Mouse (Mus musculus) neural tube, embryonic 14.5 days (tissue): ENCODE results near the gene Srsf6. TPM values are rescaled to one million over a fixed set of nuclear protein-coding genes. Genes with fewer than 3 reads are reported as not detected.
A peak's percentile ranks its signal among the peaks of the same experiment; 100 is the strongest.

Experiments
- ATAC-seq: fragments of 200-750 bp; cut with Nextera tagmentation; 2 replicates; pipeline ENCODE4 v1.8.0; 2017; ENCODE audit warnings: low read depth, mild to moderate bottlenecking, moderate TSS enrichment, moderate library complexity
- H3K27ac ChIP-seq: fragments of 300-500 bp; sonication (generic); 2 replicates; pipeline ENCODE4 v1.5.1; 2014; ENCODE audit warnings: low read depth, mild to moderate bottlenecking, control low read depth, low read length, moderate library complexity, mixed read lengths
- H3K27me3 ChIP-seq: fragments of 300-500 bp; sonication (generic); 2 replicates; pipeline ENCODE4 v1.6.1; 2014; ENCODE audit warnings: low read length; ENCODE audit not compliant: control insufficient read depth, insufficient read depth
- H3K36me3 ChIP-seq: fragments of 300-500 bp; sonication (generic); 2 replicates; pipeline ENCODE4 v1.6.1; 2014; ENCODE audit warnings: low read length, mixed read lengths; ENCODE audit not compliant: control insufficient read depth, insufficient read depth
- H3K4me1 ChIP-seq: fragments of 300-500 bp; sonication (generic); 2 replicates; pipeline ENCODE4 v1.6.1; 2014; ENCODE audit warnings: low read length; ENCODE audit not compliant: control insufficient read depth, insufficient read depth
- H3K4me2 ChIP-seq: fragments of 300-500 bp; sonication (generic); 2 replicates; pipeline ENCODE4 v1.6.1; 2014; ENCODE audit warnings: mild to moderate bottlenecking, low read depth, low read length, control low read depth
- H3K4me3 ChIP-seq: fragments of 300-500 bp; sonication (generic); 2 replicates; pipeline ENCODE4 v1.5.1; 2014; ENCODE audit warnings: low read depth, low read length, control low read depth, mixed read lengths
- H3K9ac ChIP-seq: fragments of 300-500 bp; sonication (generic); replicated peaks from 2 replicates; pipeline ENCODE4 v1.6.1; 2014; ENCODE audit warnings: low read depth, mild to moderate bottlenecking, control low read depth, low read length, mixed read lengths
- H3K9me3 ChIP-seq: fragments of 300-500 bp; sonication (generic); 2 replicates; pipeline ENCODE4 v1.6.1; 2016; ENCODE audit warnings: low read length; ENCODE audit not compliant: control insufficient read depth
- WGBS: fragments of 180-500 bp; shearing (Covaris S2); extraction: QIAGEN DNeasy Blood & Tissue Kit; methylation state at CpG from one replicate; pipeline ENCODE4 v1.1.7; 2014; 5-methylcytosine and 5-hydroxymethylcytosine counted together
- polyA plus RNA-seq: library from polyadenylated mRNA; unstranded; fragments of >200 nt; fragmentation: Nextera tagmentation; extraction: Ambion mirVana; gene quantifications from 2 replicates; pipeline ENCODE4 v1.2.1, GENCODE M21; 2014

Gene Srsf6
- polyA plus RNA-seq, 1 experiment from 2014 or later = 127 TPM

DNA sequence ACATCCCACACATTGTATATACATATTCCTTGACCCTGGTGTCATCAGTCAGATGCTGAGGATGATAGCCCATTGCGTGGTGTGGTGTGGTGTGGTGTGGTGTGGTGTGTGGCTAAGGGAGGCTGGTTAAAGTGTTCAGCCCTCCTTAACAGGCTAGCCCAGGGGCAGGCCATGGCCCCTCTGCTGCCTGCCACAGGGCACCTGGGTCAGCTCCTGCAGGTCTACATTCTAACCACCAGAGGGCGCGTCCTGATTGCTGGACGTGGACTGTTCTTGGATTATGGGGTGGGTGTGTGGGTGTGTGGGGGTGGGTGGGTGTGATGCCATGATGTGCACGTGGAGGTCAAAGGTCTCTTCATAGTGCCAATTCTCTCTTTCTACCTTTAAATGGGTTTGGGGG is 37.0 kb downstream of the Srsf6 start:
- H3K27me3 ChIP-seq = no peaks in the 10 kb centered on the region
- H3K9ac ChIP-seq = no peak overlapping the region
- no peak overlapping the region for H3K27ac ChIP-seq
- H3K36me3 ChIP-seq = no peaks in the 10 kb centered on the region
- H3K4me2 ChIP-seq = no peak overlapping the region
- ATAC-seq = peak; percentile 58; the same call in 1 of the 2 replicates
- no peaks in the 10 kb centered on the region for H3K9me3 ChIP-seq
- H3K4me1 ChIP-seq = no peaks in the 10 kb centered on the region
- WGBS = 7% methylated on average over 5 of the region's 5 CpGs
- H3K4me3 ChIP-seq = no peak overlapping the region

DNA sequence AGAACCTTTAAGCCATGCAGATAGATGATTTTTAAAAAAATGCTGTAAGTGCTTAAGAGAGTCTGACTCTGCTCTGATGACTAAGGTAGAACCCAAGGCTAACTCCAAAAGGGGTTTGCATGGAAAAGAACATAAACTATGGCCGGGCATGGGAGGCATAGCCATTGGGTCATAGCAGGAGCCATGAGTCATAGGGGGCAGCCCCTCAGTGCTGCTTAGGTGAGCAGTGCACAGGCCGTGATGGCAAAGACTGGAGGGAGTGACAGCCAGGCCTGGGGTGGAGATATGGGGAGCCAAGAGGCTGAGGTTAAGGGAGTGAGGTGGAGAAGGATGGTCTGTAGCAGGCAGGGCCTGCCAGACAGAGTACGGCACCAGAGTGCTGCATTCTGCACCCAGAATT is 37.8 kb downstream of the Srsf6 start:
- Histone ChIP-seq H3K27me3 (no peaks in the 10 kb centered on the region), H3K9ac (no peak overlapping the region), H3K4me3 (no peak overlapping the region), H3K36me3 (no peaks in the 10 kb centered on the region), H3K27ac (no peak overlapping the region), H3K4me1 (no peaks in the 10 kb centered on the region), H3K9me3 (no peaks in the 10 kb centered on the region), H3K4me2 (no peak overlapping the region)
- ATAC-seq = no peak
- WGBS = 82% methylated on average over 3 of the region's 3 CpGs

DNA sequence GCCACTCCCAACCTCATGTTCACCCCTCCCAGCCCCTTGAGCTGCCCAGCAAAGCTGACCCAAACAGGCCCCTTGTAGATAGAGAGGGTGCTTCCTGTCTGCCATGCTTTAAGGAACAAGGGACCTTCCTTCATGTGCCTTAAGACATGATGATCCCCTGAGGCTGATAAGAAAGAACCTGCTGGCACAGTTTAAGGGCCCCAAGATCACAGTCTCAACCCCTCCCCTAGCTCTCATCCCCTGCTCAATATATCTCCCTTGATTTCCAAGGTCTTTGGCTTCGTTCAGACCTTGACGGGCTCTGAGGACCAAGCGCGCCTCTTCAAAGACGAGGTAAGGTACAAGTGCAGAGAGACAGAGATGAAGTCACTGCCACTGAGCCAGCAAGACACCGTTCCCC is 39.6 kb downstream of the Srsf6 start:
- Histone ChIP-seq H3K9me3 (no peaks in the 10 kb centered on the region), H3K4me2 (no peak overlapping the region), H3K36me3 (no peaks in the 10 kb centered on the region), H3K27me3 (no peaks in the 10 kb centered on the region), H3K4me3 (no peak overlapping the region), H3K27ac (no peak overlapping the region), H3K9ac (no peak overlapping the region), H3K4me1 (no peaks in the 10 kb centered on the region)
- ATAC-seq = no peak
- WGBS = 86% methylated on average over 6 of the region's 6 CpGs

DNA sequence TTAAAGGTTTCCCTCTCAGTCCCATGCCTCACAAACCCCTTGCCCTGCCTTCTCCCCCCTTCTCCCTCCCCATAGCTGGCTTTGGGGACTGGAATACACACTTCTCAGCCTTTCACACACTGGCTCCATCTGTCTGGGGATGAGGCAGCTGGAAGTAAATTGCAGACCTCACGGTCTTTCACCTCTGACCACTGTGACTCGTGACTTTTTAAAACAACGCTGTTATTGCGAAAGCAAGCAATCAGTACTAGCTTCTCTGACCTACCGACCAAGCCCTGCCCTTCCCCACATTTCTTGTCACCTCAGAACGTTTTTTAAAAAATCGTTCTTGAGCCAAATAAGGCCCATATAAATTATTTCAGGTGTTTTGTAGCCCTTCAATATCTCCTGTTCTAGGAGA is 41.4 kb downstream of the Srsf6 start:
- Histone ChIP-seq H3K27me3 (no peaks in the 10 kb centered on the region), H3K4me3 (no peak overlapping the region), H3K9me3 (no peaks in the 10 kb centered on the region), H3K4me1 (no peaks in the 10 kb centered on the region), H3K36me3 (no peaks in the 10 kb centered on the region), H3K9ac (no peak overlapping the region), H3K4me2 (no peak overlapping the region), H3K27ac (no peak overlapping the region)
- 54% methylated on average over 7 of the region's 7 CpGs for whole genome bisulfite sequencing
- ATAC-seq = no peak

DNA sequence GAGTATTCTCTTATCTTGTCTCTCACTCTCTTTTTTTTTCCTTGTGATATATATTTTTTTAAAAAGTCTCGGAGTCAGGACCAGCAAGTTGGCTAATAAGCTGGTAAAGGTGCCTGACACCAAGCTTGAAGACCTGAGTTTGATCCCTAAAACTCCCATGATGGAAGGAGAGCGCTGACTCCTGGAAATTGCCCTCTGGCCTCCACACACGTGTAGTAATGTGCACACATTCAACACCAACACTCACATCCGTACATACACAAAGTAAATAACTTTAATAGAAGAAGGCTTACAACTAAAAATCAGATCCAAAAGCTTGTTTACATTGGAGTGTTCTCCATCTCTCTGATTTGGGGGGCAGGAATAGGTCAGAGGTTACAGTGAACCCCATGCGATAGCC is 41.9 kb downstream of the Srsf6 start:
- H3K9me3 ChIP-seq = no peaks in the 10 kb centered on the region
- ATAC-seq = no peak
- WGBS = 72% methylated on average over 5 of the region's 5 CpGs
- H3K36me3 ChIP-seq = no peaks in the 10 kb centered on the region
- H3K9ac ChIP-seq = no peak overlapping the region
- no peaks in the 10 kb centered on the region for H3K4me1 ChIP-seq
- no peak overlapping the region for H3K4me2 ChIP-seq
- H3K4me3 ChIP-seq = no peak overlapping the region
- no peak overlapping the region for H3K27ac ChIP-seq
- H3K27me3 ChIP-seq = no peaks in the 10 kb centered on the region

DNA sequence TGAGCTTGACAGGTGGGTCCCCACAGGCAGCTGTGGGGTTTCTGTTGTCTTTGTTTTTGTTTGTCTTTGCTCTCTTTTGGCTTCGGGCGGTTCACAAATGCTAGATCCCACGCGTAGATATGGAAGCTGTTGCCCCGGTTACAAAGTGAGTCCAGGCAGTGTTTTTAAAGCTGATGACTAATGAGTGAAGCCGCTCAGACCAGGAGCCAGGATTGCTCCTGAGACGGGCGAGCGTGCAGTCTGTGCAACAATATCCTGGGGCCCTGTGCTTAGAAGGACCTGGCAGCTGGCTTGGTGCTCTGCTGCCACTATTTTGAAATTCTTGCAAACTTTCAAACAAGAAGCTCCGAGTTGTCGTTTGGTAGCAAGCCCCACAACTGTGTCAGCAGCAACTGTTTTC is 42.3 kb downstream of the Srsf6 start:
- Histone ChIP-seq H3K27me3 (no peaks in the 10 kb centered on the region), H3K4me2 (no peak overlapping the region), H3K9me3 (no peaks in the 10 kb centered on the region), H3K27ac (no peak overlapping the region), H3K36me3 (no peaks in the 10 kb centered on the region), H3K9ac (no peak overlapping the region), H3K4me3 (no peak overlapping the region), H3K4me1 (no peaks in the 10 kb centered on the region)
- WGBS = 19% methylated on average over 11 of the region's 11 CpGs
- ATAC-seq = no peak

DNA sequence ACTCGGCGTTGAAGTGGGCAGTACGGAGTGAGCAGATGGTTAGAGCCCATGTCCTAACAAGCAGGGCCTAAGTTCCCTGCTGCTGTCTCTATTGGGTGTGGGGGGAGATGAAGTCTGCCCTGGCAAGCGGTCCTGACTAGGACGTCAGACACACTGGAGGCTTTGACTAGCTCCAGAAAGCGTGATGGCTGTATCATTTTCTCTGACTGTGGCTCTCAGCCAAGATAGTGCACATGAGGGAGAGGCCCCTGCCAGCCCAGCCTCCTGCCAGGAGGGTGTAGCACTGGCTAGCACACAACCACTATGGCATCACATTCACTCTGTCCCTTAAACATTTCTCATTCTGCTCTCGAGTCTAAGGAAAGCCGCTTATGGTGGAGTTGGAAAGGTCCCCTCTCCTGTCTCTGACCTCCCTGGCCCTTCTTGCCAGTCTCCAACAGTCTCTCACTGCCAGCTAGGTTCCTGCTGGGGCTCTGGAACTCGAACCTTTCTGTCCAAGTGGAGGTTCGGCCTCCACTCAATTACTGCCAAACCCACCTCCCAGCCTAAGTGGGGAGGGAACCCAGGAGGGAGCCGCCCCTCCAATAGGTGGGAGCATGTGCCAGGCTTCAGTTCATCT is 43.9 kb downstream of the Srsf6 start:
- Histone ChIP-seq H3K4me2 (no peak overlapping the region), H3K9ac (no peak overlapping the region), H3K27me3 (no peaks in the 10 kb centered on the region), H3K4me1 (no peaks in the 10 kb centered on the region), H3K4me3 (no peak overlapping the region), H3K9me3 (no peaks in the 10 kb centered on the region), H3K27ac (no peak overlapping the region), H3K36me3 (no peaks in the 10 kb centered on the region)
- ATAC-seq = no peak; the same call in 1 of the 2 replicates
- 72% methylated on average over 11 of the region's 11 CpGs for WGBS

DNA sequence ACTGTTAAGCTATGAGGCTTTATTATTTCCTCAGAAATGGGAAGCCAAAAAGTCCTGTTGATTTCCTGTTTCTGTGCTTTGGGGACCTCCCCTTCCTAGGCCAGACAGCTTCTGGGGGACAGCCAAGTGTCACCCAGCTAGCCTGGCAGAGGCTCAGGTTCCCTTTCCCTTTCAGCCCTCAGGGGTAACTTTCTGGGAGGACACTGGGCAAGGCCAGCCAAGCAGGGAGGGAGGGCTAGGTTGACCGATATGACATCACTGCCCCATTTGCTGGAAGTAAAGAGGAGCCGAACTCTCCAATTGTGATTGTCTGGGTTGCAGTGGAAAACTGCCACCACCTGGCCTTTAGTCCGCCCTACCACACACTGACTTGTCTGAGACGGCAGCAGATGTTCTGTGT is 44.7 kb downstream of the Srsf6 start:
- Histone ChIP-seq H3K9ac (no peak overlapping the region), H3K4me1 (no peaks in the 10 kb centered on the region), H3K4me2 (no peak overlapping the region), H3K27me3 (no peaks in the 10 kb centered on the region), H3K36me3 (no peaks in the 10 kb centered on the region), H3K4me3 (no peak overlapping the region), H3K9me3 (no peaks in the 10 kb centered on the region), H3K27ac (no peak overlapping the region)
- 56% methylated on average over 4 of the region's 4 CpGs for WGBS
- ATAC-seq = no peak

GRCm38 (mm10) chr2:162984381-162984780 is 53.1 kb downstream of the Srsf6 start:
- H3K27me3 ChIP-seq = no peaks in the 10 kb centered on the region; the same call in 1 of the 2 replicates

More at GRCm38 (mm10) chr2:162984381-162984780, 53.1 kb downstream of the Srsf6 start:
- ATAC-seq = no peak
- H3K4me2 ChIP-seq = no peak overlapping the region
- H3K9ac ChIP-seq = no peak overlapping the region
- H3K36me3 ChIP-seq = no peaks in the 10 kb centered on the region
- no peak overlapping the region for H3K4me3 ChIP-seq
- H3K27ac ChIP-seq = no peak overlapping the region
- no peaks in the 10 kb centered on the region for H3K9me3 ChIP-seq
- WGBS = 94% methylated on average over 6 of the region's 6 CpGs
- no peaks in the 10 kb centered on the region for H3K4me1 ChIP-seq
